Mouse (Mus musculus) natural killer cell, adult 2 months (primary cell): ENCODE measurements around the gene Psmc3.
A peak's percentile ranks its signal among the peaks of the same experiment; 100 is the strongest.
"Not testable (repeated sequence)": the region's sequence is repeated elsewhere in the genome, so short reads cannot be mapped to it uniquely, and the experiment has no call there.

Experiments
- DNase-seq, 2 experiments: peaks; one replicate each; pipeline ENCODE4 v3.0.0; 2022; ENCODE audit warnings: low spot score in 2 of 2

Gene Psmc3

GRCm38 (mm10) chr2:91053934-91054382 is at the start of gene Psmc3:
Psmc3 (plus strand) TSS chr2:91054009.
- DNase-seq, result peak; percentile 88 to 91

- DNase-seq, result no peak
Observed at GRCm38 (mm10) chr2:91008536-91008935, 45.3 kb upstream of the Psmc3 start.

GRCm38 (mm10) chr2:91013881-91014280 is 39.9 kb upstream of the Psmc3 start:
- DNase-seq, result peak in 1 of 2 experiments; percentile 15

DNA sequence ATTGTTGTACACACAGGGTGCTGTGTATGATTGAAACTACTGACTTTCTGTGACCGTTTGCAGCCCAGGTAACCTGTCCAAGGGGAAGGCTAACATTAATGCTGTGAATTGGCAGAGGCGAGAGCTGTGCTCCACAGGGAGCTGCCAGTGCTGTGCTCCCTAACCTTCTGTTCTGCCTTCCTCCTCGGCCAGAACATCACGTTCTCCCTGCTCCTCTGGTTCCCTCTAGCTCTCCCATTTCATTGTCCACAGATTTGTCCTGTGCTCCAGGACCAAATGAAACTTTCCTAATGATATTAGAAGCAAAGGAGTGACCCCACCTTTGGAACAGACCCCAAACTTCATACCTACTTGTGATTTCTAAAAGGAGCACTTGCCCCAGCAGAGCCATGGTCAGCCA is 38.4 kb upstream of the Psmc3 start:
- DNase-seq, result no peak

GRCm38 (mm10) chr2:91018061-91018788 is 35.6 kb upstream of the Psmc3 start:
- DNase-seq, result no peak

DNA sequence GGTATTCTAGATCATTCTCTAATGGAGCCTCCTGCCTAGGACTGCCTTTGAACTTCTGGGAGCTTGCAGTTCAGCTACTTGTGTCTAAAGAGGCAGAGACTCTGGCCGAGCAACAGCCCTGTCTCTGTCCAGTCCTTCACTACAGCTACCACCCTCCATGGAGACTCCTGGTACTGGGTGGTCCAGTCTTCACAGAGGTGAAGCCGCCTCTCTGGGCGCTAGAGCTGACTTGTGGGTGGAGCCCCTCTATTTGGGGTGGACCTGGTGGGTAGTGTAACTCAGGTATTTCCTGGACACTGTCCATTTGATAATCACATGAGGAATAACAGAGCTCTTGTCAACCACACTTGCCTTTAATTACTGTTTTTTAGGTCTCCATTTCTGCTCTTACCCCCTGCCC is 33.9 kb upstream of the Psmc3 start:
- DNase-seq, result no peak

DNA sequence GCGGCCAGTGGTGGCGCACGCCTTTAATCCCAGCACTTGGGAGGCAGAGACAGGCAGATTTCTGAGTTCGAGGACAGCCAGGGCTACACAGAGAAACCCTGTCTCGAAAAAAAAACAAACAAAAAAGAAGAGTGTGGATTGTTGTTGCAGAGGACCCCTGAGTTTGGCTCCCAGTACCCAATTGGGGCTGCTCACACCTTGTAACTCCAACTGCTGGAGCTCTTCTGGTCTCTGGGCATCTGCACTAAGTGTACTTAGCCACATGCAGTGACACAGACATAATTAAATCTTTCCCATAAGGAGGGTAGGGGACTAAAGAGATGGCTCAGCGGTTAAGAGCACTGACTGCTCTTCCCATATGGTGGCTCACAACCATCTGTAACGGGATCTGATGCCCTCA is 31.5 kb upstream of the Psmc3 start:
- DNase-seq, result not testable (repeated sequence)

DNA sequence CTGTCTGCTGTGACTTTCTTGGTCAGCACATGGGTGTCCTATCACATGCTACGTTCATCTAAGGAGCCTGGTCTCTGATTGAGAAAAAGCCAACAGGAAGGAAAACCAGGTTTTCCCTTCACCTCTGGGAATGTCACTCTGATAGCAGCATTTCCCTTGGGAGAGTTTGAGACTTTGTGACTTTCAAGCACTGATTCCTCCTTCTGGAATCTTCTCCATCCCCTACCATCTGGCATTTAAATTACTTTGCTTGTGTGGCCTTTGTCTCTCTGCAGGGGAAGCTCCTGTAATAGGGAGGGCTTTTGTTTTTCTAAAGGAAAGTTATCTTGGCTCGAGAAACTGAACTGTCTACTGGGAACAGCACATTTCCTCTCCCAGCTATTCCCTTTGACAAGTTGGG is 30.7 kb upstream of the Psmc3 start:
- DNase-seq, result no peak

GRCm38 (mm10) chr2:91023956-91024355 is 29.9 kb upstream of the Psmc3 start:
- no peak for DNase-seq

- no peak for DNase-seq
Observed at GRCm38 (mm10) chr2:91025081-91025516, 28.7 kb upstream of the Psmc3 start.

DNA sequence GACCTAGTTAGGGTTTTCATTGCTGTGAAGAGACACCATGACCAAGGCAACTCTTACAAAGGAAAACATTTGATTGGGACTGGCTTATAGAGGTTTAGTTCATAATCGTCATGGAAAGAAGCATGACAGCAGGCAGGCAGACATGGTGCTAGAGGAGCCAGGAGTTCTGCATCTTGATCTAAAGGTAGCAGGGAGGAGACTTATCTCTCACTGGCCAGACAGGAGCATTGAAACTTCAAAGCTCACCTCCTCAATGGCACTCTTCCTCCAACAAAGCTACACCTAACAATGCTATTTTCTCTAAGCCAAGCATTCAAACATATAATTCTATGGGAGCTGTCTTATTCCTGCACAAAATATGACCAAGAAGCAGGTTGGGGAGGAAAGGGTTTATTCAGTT is 27.3 kb upstream of the Psmc3 start:
- no peak for DNase-seq

- no peak for DNase-seq
Observed at GRCm38 (mm10) chr2:91027391-91028214, 26.2 kb upstream of the Psmc3 start.

DNA sequence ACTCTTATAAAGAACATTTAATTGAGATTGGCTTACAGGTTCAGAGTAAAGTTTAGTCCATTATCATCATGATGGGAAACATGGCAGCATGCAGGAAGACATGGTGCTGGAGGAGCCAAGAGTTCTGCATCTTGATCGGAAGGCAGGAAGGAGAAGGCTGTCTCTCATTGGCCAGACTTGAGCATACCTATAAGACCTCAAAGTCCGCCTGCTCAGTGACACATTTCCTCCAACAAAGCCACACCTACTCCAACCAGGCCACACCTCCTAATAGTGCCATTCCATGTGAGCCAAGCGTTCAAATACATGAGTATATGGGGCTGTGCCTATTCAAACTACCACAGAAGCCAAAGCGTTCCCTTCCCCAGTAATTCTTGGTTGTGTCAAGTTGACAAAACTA is 22.6 kb upstream of the Psmc3 start:
- no peak for DNase-seq

DNA sequence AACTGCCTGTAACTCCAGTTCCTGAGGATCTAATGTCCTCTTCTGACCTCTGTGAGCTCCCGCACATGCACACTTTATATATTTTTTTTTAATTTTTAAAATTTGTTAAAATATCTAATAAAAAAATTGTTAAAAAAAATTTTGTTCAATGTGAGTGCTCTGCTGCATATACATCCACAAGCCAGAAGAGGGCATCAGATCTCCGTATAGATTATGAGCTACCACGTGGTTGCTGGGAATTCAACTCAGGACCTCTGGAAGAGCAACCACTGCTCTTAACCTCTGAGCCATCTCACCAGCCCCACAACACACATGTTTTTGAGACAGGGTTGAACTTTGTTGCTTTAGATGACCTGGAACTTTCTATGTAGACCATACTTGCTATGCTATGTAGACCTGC is 20.8 kb upstream of the Psmc3 start:
- DNase-seq, result no peak

DNA sequence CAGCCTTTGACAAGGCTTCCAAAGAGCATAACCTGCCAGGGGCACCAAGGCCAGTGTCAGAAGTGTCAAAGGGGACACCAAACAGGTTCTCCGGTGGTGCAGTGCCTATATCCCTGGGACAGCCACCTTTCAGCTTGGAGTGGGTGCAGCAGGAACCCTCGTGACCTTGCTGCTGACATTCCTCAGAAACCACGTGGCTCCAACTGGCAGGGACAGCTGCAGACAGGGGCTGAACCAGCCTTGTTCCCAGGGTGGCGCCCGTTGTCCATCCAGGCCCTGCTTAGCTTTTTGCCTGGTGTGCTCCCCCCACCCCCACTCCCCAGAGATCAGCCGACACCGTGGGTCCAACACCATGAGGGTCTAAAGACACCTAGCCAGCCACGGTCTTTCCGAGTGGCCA is 18.4 kb upstream of the Psmc3 start, which contains the start of gene Rapsn:
TSS of gene Rapsn (plus strand) at position 236 of the 400 bp plus-strand sequence.
- no peak for DNase-seq

GRCm38 (mm10) chr2:91041786-91042185 is 12.0 kb upstream of the Psmc3 start:
- no peak for DNase-seq

DNA sequence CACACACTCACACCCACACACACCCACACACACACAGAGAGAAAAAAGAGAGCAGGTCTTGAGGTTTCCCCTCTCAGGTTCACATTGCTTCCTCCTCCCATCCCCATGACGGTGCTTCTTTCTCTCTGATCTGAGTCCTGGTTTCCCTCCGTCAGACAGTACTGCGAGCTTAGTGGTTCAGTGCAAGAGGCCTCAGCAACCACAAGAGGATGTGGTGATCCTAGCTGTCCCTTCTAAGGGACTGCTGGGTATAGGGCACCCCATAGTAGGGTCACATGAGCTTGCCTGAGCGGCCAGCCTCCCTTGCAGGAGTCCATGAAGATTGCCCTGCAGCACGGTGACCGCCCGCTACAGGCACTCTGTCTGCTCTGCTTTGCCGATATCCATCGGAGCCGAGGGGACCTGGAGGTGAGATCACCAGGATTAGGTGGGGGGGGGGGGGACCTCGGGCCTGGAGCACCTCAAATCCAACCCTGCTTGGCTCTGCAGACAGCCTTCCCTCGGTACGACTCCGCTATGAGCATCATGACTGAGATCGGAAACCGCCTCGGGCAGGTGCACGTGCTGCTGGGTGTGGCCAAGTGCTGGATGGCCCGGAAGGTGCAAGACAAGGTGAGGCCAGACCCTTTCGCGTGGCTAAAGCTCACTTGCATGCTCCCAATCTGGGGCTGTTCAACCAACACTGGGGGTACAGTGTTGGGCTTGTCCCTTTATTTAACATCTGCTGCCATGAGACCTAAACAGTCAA is 11.0 kb upstream of the Psmc3 start:
- DNase-seq, result peak; percentile 67 to 75

GRCm38 (mm10) chr2:91044727-91045126 is 9.1 kb upstream of the Psmc3 start:
- no peak for DNase-seq

DNA sequence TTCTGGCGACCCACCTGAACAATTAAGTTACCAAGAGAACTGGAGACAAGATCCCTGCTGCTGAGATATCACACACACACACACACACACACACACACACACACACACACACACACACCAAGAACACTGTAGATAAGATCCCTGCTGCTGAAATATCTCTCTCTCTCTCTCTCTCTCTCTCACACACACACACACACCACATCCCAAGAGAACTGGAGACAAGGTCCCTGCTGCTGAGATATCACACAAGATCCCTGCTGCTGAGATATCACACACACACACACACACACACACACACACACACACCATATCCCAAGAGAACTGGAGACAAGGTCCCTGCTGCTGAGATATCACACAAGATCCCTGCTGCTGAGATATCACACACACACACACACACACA is 8.0 kb upstream of the Psmc3 start:
- not testable (repeated sequence) for DNase-seq

- DNase-seq, result no peak
Observed at GRCm38 (mm10) chr2:91047359-91047758, 6.5 kb upstream of the Psmc3 start.

DNA sequence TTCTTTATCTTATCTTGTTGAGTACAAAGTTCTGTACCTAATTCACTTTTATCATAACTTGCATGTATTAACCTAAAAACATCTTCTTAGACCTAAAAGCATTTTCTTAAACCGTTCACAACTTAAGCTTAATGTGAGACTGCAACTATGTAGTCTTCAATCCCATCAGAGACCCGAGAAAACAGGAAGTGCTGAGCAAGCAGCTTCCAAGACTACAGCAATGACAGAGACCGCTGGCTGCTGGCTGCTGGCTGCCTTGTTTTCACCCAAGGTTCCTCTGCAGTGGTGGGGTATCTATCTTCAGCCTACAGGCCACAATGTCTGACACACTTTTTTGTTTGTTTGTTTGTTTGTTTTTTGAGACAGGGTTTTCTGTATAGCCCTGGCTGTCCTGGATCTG is 1.9 kb upstream of the Psmc3 start:
- DNase-seq, result no peak

DNA sequence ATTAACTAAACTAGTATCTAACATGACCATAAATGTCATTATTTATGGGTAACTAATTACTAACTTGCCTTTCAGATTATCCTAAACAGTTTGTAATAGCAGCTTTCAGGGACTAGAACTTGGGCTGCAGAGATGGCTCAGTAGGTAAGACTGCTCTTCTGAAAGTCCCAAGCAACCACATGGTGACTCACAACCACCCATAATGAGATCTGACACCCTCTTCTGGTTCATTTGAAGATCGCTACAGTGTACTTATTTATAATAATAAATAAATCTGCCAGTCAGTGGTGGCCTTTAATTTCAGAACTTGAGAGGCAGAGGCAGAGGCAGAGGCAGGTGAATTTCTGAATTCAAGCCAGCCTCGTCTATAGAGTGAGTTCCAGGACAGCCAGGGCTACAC is 1.1 kb upstream of the Psmc3 start:
- DNase-seq, result peak in 1 of 2 experiments; percentile 28
